Mouse (Mus musculus): Measurements from ENCODE around the gene Gm13285.
"Not testable (repeated sequence)": the region's sequence is repeated elsewhere in the genome, so short reads cannot be mapped to it uniquely, and the experiment has no call there.

Gm13285 gene

DNA sequence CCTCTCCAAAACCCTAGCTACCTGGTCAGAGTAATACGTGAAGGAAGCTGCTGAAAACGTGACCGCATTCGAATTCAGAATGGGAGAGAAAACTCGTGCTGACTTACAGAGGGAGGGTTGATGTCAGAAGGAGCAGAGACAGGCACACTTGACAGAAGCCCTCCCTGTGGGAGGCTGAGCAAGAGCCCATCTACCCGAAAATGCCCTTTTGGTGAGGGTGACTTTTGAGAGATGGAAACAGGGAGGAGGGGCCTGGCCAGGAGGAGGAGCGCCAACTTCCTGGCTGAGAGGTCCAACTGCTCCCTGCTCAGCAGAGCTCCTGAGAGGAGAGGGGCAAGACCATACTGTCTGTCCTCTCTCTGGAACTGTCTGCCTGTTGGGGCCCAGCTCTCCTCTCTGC is at the start of gene Gm13285:
TSS of gene Gm13285 (plus strand) at position 301 of the 400 bp plus-strand sequence.
- DNase-seq (ENCODE audit: low spot score) = not testable (repeated sequence)

DNA sequence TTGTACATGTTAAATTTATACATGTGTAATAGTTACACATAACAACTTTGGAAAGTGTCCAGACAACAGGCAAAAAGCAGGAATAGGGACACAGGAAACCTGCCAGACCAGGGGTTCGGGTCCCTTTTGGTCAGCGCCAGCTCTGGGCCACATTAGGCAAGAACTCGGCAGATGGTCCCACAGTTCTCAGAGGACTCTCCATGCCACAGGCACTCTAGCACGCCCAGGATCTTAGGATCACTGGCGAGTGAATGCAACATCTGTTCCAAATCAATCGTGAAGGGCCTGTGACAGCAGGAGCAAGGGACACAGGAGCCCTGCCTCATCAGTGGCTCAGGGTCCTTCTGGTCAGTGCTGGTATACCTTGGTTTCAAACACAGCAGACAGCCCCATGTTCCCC is 49.5 kb upstream of the Gm13285 start:
- no peak for DNase-seq (ENCODE audit: low spot score)

DNA sequence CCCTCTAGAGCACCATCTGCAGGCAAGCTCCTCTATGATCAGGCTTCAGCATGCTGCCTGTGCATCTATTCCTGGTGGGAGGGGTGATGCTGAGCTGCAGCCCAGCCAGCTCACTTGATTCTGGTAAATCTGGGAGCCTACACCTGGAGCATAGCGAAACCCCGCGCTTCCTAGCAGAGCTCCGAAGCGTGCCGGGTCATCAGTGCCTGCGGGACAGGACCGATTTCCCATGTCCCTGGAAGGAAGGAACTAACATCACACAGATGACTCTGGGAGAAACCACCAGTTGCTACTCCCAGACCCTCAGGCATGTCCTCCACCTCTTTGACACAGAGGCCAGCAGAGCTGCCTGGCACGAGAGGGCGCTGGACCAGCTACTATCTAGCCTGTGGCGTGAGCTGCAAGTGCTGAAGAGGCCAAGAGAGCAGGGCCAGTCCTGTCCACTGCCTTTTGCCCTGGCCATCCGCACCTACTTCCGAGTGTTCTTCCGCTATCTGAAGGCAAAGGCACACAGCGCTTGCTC is 44.6 kb upstream of the Gm13285 start, which contains the start of gene Gm13271:
TSS of gene Gm13271 (plus strand) at position 51 of the 523 bp plus-strand sequence.
- peak; percentile 71 for DNase-seq (ENCODE audit: low spot score)

DNA sequence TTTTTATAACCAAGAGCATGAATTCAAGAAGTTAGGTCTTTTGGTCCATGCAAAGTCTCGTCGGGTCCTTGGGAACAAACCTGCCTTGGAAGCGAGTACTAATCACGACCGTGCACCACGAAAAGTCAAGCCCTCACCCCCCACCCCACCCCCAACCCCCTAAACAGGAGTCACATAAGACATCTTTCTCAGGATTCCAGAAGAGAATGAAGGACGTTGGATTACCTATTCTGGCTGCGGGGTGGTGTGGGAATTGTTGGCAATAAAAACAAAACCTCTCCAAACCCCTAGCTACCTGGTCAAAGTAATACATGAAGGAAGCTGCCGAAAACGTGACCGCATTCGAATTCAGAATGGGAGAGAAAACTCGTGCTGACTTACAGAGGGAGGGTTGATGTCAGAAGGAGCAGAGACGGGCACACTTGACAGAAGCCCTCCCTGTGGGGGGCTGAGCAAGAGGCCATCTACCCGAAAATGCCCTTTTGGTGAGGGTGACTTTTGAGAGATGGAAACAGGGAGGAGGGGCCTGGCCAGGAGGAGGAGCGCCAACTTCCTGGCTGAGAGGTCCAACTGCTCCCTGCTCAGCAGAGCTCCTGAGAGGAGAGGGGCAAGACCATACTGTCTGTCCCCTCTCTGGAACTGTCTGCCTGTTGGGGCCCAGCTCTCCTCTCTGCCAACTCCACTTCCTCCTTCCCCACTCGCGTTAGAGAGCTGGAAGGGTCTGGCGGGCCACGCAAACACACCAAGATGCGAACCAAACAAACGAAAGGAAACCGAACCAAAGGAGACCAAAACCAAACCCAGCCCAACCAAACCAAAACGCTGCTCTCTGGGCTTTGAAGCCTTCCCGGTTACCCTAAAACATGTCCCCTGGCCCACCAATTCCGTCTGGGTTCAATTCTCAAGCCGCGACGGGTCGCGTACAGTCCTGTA is 42.6 kb upstream of the Gm13285 start:
- not testable (repeated sequence) for DNase-seq (ENCODE audit: low spot score)

DNA sequence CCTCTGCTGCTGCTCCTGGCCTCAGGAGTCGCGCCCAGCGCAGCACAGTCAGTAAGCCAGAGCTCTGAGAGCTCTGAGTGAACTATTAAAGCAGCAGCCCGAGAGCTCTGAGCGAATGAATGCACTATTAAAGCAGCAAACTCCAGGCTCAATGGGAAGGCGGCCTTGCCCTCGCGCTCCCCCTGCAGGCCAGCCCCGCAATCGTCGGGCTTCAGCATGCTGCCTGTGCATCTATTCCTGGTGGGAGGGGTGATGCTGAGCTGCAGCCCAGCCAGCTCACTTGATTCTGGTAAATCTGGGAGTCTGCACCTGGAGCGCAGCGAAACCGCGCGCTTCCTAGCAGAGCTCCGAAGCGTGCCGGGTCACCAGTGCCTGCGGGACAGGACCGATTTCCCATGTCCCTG is 41.8 kb upstream of the Gm13285 start:
- peak; percentile 86 for DNase-seq (ENCODE audit: low spot score)

DNA sequence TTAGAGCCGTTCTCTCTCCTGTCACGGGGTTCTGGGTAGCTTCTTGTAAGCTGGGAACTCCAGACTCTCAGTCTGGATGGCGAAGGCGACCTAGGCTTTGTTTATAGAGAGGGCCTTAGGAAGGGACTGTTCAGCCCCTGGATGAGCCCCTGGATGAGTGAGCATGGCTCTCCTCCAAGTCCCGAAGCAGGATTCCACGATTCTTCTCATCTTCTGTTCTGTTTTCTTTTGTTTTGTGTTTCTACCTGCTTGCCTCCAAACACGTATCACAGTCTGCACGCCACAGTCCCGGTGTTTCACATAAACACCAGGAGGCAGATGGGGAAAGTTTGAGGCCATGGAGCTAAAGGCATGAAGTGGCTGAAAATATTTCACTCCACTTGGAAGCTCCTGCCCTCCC is 40.7 kb upstream of the Gm13285 start:
- DNase-seq (ENCODE audit: low spot score) = not testable (repeated sequence)

DNA sequence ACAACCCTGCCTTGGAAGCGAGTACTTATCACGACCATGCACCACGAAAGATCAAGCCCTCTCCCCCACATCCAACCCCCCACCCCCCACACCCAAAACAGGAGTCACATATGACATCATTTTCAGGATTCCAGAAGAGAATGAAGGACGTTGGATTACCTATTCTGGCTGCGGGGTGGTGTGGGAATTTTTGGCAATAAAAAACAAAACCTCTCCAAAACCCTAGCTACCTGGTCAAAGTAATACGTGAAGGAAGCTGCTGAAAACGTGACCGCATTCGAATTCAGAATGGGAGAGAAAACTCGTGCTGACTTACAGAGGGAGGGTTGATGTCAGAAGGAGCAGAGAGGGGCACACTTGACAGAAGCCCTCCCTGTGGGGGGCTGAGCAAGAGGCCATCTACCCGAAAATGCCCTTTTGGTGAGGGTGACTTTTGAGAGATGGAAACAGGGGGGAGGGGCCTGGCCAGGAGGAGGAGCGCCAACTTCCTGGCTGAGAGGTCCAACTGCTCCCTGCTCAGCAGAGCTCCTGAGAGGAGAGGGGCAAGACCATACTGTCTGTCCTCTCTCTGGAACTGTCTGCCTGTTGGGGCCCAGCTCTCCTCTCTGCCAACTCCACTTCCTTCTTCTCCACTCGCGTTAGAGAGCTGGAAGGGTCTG is 39.7 kb upstream of the Gm13285 start, which contains the start of gene Gm13283:
TSS of gene Gm13283 (plus strand) at position 510 of the 659 bp plus-strand sequence.
- DNase-seq (ENCODE audit: low spot score) = peak; percentile 40

DNA sequence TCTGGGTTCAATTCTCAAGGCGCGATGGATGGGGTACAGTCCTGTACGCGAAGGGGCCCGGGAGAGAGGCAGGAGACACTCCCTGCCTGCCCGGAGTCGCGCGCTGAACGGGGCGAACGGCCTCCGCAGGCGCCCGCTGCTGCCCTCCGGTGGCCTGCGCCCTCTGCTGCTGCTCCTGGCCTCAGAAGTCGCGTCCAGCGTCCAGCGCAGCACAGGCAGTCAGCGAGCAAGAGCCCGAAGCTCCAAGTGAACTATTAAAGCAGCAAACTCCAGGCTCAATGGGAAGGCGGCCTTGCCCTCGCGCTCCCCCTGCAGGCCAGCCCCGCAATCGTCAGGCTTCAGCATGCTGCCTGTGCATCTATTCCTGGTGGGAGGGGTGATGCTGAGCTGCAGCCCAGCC is 39.0 kb upstream of the Gm13285 start:
- peak; percentile 46 for DNase-seq (ENCODE audit: low spot score)

DNA sequence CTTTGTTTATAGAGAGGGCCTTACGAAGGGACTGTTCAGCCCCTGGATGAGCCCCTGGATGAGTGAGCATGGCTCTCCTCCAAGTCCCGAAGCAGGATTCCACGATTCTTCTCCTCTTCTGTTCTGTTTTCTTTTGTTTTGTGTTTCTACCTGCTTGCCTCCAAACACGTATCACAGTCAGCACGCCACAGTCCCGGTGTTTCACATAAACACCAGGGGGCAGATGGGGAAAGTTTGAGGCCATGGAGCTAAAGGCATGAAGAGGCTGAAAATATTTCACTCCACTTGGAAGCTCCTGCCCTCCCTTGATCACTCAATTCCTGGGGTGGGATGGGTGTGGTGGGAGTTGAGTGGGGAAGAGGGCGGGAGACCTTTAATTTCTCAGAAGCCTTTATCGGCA is 37.7 kb upstream of the Gm13285 start:
- peak; percentile 74 for DNase-seq (ENCODE audit: low spot score)

DNA sequence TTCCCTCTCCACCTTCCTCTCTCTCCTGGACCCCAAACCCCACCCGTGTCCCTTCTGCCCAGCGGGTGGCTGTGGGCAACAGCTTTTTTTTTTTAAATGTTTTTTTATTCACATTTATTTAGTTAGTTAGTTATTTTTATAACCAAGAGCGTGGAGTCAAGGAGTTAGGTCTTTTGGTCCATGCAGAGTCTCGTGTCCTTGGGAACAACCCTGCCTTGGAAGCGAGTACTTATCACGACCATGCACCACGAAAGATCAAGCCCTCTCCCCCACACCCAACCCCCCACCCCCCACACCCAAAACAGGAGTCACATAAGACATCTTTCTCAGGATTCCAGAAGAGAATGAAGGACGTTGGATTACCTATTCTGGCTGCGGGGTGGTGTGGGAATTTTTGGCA is 37.1 kb upstream of the Gm13285 start:
- not testable (repeated sequence) for DNase-seq (ENCODE audit: low spot score)

DNA sequence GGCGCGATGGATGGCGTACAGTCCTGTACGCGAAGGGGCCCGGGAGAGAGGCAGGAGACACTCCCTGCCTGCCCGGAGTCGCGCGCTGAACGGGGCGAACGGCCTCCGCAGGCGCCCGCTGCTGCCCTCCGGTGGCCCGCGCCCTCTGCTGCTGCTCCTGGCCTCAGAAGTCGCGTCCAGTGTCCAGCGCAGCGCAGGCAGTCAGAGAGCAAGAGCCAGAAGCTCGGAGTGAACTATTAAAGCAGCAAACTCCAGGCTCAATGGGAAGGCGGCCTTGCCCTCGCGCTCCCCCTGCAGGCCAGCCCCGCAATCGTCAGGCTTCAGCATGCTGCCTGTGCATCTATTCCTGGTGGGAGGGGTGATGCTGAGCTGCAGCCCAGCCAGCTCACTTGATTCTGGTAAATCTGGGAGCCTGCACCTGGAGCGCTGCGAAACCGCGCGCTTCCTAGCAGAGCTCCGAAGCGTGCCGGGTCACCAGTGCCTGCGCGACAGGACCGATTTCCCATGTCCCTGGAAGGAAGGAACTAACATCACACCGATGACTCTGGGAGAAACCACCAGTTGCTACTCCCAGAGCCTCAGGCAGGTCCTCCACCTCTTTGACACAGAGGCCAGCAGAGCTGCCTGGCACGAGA is 36.0 kb upstream of the Gm13285 start:
- not testable (repeated sequence) for DNase-seq (ENCODE audit: low spot score)

DNA sequence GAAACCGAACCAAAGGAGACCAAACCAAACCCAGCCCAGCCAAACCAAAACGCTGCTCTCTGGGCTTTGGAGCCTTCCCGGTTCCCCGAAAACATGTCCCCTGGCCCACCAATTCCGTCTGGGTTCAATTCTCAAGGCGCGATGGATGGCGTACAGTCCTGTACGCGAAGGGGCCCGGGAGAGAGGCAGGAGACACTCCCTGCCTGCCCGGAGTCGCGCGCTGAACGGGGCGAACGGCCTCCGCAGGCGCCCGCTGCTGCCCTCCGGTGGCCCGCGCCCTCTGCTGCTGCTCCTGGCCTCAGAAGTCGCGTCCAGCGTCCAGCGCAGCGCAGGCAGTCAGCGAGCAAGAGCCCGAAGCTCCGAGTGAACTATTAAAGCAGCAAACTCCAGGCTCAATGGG is 25.9 kb upstream of the Gm13285 start, which contains the start of gene Gm13290:
TSS of gene Gm13290 (plus strand) at position 301 of the 400 bp plus-strand sequence.
- DNase-seq (ENCODE audit: low spot score) = not testable (repeated sequence)

DNA sequence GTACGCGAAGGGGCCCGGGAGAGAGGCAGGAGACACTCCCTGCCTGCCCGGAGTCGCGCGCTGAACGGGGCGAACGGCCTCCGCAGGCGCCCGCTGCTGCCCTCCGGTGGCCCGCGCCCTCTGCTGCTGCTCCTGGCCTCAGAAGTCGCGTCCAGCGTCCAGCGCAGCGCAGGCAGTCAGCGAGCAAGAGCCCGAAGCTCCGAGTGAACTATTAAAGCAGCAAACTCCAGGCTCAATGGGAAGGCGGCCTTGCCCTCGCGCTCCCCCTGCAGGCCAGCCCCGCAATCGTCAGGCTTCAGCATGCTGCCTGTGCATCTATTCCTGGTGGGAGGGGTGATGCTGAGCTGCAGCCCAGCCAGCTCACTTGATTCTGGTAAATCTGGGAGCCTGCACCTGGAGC is 22.8 kb upstream of the Gm13285 start, which contains the start of gene Gm13289:
TSS of gene Gm13289 (plus strand) at position 301 of the 400 bp plus-strand sequence.
- DNase-seq (ENCODE audit: low spot score) = not testable (repeated sequence)

DNA sequence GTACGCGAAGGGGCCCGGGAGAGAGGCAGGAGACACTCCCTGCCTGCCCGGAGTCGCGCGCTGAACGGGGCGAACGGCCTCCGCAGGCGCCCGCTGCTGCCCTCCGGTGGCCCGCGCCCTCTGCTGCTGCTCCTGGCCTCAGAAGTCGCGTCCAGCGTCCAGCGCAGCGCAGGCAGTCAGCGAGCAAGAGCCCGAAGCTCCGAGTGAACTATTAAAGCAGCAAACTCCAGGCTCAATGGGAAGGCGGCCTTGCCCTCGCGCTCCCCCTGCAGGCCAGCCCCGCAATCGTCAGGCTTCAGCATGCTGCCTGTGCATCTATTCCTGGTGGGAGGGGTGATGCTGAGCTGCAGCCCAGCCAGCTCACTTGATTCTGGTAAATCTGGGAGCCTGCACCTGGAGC is 19.9 kb upstream of the Gm13285 start, which contains the start of gene Gm13272:
TSS of gene Gm13272 (plus strand) at position 301 of the 400 bp plus-strand sequence.
- not testable (repeated sequence) for DNase-seq (ENCODE audit: low spot score)

DNA sequence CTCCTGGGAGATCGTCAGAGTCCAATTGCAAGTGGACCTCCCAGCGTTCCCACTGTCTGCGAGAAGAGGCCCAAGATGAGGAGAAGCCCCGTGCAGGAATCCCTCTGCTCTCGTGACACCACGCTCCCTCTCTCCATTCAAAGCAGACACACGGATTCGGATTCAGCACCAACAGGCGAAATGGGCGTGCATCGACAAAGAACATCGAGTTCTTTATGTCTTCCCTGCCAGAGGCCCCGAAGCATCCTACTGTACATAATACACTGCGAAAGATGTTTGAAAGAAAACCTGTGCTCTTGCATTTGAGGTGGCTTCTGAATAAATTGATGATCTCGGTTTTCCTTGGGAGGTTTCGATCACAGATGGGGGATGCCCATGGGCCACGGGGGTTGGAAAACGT is 19.1 kb upstream of the Gm13285 start:
- not testable (repeated sequence) for DNase-seq (ENCODE audit: low spot score)

DNA sequence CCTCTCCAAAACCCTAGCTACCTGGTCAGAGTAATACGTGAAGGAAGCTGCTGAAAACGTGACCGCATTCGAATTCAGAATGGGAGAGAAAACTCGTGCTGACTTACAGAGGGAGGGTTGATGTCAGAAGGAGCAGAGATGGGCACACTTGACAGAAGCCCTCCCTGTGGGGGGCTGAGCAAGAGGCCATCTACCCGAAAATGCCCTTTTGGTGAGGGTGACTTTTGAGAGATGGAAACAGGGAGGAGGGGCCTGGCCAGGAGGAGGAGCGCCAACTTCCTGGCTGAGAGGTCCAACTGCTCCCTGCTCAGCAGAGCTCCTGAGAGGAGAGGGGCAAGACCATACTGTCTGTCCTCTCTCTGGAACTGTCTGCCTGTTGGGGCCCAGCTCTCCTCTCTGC is 17.6 kb upstream of the Gm13285 start, which contains the start of gene Ifnz:
TSS of gene Ifnz (plus strand) at position 301 of the 400 bp plus-strand sequence.
- not testable (repeated sequence) for DNase-seq (ENCODE audit: low spot score)

DNA sequence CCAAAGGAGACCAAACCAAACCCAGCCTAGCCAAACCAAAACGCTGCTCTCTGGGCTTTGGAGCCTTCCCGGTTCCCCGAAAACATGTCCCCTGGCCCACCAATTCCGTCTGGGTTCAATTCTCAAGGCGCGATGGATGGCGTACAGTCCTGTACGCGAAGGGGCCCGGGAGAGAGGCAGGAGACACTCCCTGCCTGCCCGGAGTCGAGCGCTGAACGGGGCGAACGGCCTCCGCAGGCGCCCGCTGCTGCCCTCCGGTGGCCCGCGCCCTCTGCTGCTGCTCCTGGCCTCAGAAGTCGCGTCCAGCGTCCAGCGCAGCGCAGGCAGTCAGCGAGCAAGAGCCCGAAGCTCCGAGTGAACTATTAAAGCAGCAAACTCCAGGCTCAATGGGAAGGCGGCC is 17.1 kb upstream of the Gm13285 start:
- not testable (repeated sequence) for DNase-seq (ENCODE audit: low spot score)

DNA sequence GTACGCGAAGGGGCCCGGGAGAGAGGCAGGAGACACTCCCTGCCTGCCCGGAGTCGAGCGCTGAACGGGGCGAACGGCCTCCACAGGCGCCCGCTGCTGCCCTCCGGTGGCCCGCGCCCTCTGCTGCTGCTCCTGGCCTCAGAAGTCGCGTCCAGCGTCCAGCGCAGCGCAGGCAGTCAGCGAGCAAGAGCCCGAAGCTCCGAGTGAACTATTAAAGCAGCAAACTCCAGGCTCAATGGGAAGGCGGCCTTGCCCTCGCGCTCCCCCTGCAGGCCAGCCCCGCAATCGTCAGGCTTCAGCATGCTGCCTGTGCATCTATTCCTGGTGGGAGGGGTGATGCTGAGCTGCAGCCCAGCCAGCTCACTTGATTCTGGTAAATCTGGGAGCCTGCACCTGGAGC is 14.1 kb upstream of the Gm13285 start, which contains the start of gene Gm13276:
TSS of gene Gm13276 (plus strand) at position 301 of the 400 bp plus-strand sequence.
- DNase-seq (ENCODE audit: low spot score) = not testable (repeated sequence)

DNA sequence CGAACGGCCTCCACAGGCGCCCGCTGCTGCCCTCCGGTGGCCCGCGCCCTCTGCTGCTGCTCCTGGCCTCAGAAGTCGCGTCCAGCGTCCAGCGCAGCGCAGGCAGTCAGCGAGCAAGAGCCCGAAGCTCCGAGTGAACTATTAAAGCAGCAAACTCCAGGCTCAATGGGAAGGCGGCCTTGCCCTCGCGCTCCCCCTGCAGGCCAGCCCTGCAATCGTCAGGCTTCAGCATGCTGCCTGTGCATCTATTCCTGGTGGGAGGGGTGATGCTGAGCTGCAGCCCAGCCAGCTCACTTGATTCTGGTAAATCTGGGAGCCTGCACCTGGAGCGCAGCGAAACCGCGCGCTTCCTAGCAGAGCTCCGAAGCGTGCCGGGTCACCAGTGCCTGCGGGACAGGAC is 11.1 kb upstream of the Gm13285 start, which contains the start of gene Gm13277:
TSS of gene Gm13277 (plus strand) at position 231 of the 400 bp plus-strand sequence.
- DNase-seq (ENCODE audit: low spot score) = not testable (repeated sequence)

DNA sequence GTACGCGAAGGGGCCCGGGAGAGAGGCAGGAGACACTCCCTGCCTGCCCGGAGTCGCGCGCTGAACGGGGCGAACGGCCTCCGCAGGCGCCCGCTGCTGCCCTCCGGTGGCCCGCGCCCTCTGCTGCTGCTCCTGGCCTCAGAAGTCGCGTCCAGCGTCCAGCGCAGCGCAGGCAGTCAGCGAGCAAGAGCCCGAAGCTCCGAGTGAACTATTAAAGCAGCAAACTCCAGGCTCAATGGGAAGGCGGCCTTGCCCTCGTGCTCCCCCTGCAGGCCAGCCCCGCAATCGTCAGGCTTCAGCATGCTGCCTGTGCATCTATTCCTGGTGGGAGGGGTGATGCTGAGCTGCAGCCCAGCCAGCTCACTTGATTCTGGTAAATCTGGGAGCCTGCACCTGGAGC is 8.2 kb upstream of the Gm13285 start, which contains the start of gene Gm13278:
TSS of gene Gm13278 (plus strand) at position 301 of the 400 bp plus-strand sequence.
- not testable (repeated sequence) for DNase-seq (ENCODE audit: low spot score)
